Mouse (Mus musculus) erythroblast, embryonic 14.5 days (primary cell): ENCODE data around the gene Abcb11.

Experiments used
- GATA1 ChIP-seq: IDR thresholded peaks from 2 replicates; pipeline ENCODE4 v1.6.1; 2012; ENCODE audit warnings: low read length, inconsistent platforms, mixed read lengths
- TAL1 ChIP-seq: IDR thresholded peaks from 3 replicates; pipeline ENCODE4 v1.6.1; 2012; ENCODE audit warnings: low read length, inconsistent platforms, mixed read lengths

DNA sequence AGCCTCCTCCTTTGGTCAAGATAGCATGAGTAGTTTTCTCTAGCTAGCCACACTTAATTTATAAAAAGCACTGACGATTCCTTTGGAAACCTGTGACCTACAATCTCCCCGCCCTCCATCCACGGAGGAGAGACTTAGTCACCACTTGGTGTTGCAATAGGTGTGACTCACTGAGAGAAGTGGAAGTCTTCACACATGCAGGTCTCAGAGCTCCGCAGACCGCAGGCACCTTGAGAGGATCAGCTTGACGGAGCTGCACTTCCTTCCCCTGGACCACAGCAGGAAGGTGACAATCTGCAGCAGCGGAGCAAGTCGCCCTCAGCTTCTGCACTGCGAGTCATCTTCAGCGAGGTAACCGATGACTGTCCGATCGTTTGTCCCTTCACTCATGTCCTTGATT, 37.9 kb upstream of the Abcb11 start, which contains the start of gene Dhrs9:
- TF ChIP-seq TAL1 = no peak
- TF ChIP-seq GATA1 = no peak
